Mouse (Mus musculus) kidney, adult 2 months (tissue): ENCODE data around the gene Tenm3. TPM values are rescaled to one million over a fixed set of nuclear protein-coding genes. Genes with fewer than 3 reads are reported as not detected.

Experiments used
- DNase-seq: peaks from one replicate; pipeline ENCODE4 v3.0.0; 2021
- H3K27ac ChIP-seq: fragments of 200-500 bp; 2 replicates; pipeline ENCODE4 v1.5.1; 2012; ENCODE audit warnings: low read depth, low read length, control low read depth, inconsistent platforms; ENCODE audit not compliant: insufficient read depth
- H3K27me3 ChIP-seq: fragments of 200-500 bp; replicated peaks from 2 replicates; pipeline ENCODE4 v1.6.1; 2012; ENCODE audit warnings: mild to moderate bottlenecking, moderate library complexity, low read length, inconsistent platforms; ENCODE audit not compliant: control insufficient read depth, insufficient read depth
- H3K36me3 ChIP-seq: fragments of 200-500 bp; 2 replicates; pipeline ENCODE4 v1.6.1; 2012; ENCODE audit warnings: mild to moderate bottlenecking, moderate library complexity, low read length, inconsistent platforms; ENCODE audit not compliant: control insufficient read depth, insufficient read depth
- H3K4me1 ChIP-seq: fragments of 200-500 bp; 2 replicates; pipeline ENCODE4 v1.6.1; 2011; ENCODE audit warnings: low read length; ENCODE audit not compliant: control insufficient read depth, insufficient read depth
- H3K4me3 ChIP-seq: fragments of 200-500 bp; 2 replicates; pipeline ENCODE4 v1.5.1; 2011; ENCODE audit warnings: mild to moderate bottlenecking, low read depth, low read length, control low read depth; ENCODE audit not compliant: insufficient read depth
- CTCF ChIP-seq: fragments of 200-500 bp; conservative IDR thresholded peaks from 2 replicates; pipeline ENCODE4 v1.5.1; 2011; ENCODE audit warnings: low read depth, mild to moderate bottlenecking, control low read depth, low read length, moderate library complexity, mixed read lengths; ENCODE audit not compliant: insufficient read depth, insufficient read length
- POLR2A ChIP-seq: fragments of 200-500 bp; IDR thresholded peaks from one replicate; pipeline ENCODE4 v1.6.1; 2011; ENCODE audit warnings: low read depth, low read length, control low read depth
- WGBS: fragments of 180-500 bp; shearing (Covaris S2); methylation state at CpG from one replicate; pipeline ENCODE4 v1.1.7; 2018; 5-methylcytosine and 5-hydroxymethylcytosine counted together
- polyA plus RNA-seq: library from polyadenylated mRNA; depleted of rRNA; stranded (reverse); fragments of >200 nt; gene quantifications from 2 replicates; pipeline ENCODE4 v1.2.3, GENCODE M21; 2012

Gene Tenm3
- polyA plus RNA-seq, 1 experiment, result 2.0 TPM

- H3K36me3 ChIP-seq, result no peaks in the 10 kb centered on the region
Measured at GRCm38 (mm10) chr8:48742741-48743140, 101.0 kb downstream of the Tenm3 start.

GRCm38 (mm10) chr8:48740951-48741350 is 102.8 kb downstream of the Tenm3 start:
- no peak for DNase-seq
- Histone ChIP-seq H3K27me3 (no peaks in the 10 kb centered on the region), H3K4me3 (no peak overlapping the region), H3K4me1 (no peaks in the 10 kb centered on the region), H3K27ac (no peak overlapping the region), H3K36me3 (no peaks in the 10 kb centered on the region)
- 62% methylated on average over 11 of the region's 11 CpGs for WGBS
- TF ChIP-seq POLR2A (no peak), CTCF (no peak)

More at GRCm38 (mm10) chr8:48742741-48743140, 101.0 kb downstream of the Tenm3 start:
- no peak overlapping the region for H3K27ac ChIP-seq
- peak; percentile 13 for DNase-seq
- H3K27me3 ChIP-seq, result no peaks in the 10 kb centered on the region
- TF ChIP-seq POLR2A, result no peak
- TF ChIP-seq CTCF, result no peak
- H3K4me1 ChIP-seq, result no peaks in the 10 kb centered on the region
- WGBS, result 84% methylated on average over 6 of the region's 6 CpGs
- no peak overlapping the region for H3K4me3 ChIP-seq

DNA sequence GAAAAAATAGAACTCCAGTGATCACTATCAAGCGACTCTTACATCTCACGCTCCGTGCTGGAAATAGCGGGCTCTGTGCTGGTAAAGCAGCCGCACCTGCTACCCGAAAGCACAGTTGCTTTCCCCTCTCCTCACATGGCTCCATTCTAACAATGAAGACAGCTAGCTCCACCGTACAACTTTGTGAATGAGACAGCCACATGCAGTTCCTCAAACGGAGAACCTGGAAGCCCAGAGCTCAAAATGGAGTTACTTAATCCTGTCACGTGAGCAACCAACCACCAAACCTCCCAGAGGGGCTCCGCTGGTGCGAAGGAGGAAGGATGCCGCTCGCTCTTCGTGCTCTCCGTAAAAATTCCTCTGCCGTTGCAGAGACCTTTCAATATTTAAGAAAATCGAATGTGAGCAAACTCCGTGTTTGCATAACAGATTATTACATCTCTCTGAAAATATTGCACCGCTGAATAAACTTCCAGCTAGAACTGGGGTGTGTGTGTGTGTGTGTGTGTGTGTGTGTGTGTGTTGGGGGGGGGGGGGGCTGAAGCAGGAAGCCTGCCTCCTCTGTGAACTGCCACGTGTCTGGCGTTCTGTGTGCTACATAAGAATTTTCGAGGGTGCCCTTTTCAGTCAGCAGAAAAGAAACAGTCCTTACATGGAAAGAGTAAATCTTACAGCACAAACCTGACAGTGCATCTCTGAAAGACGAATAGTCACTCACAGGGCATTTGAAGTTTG is 103.4 kb downstream of the Tenm3 start:
- H3K27ac ChIP-seq, result no peak overlapping the region
- H3K4me1 ChIP-seq, result no peaks in the 10 kb centered on the region
- 71% methylated on average over 23 of the region's 23 CpGs for WGBS
- no peak for TF ChIP-seq POLR2A
- no peak for TF ChIP-seq CTCF
- no peaks in the 10 kb centered on the region for H3K36me3 ChIP-seq
- H3K27me3 ChIP-seq, result no peaks in the 10 kb centered on the region
- no peak for DNase-seq
- H3K4me3 ChIP-seq, result no peak overlapping the region

DNA sequence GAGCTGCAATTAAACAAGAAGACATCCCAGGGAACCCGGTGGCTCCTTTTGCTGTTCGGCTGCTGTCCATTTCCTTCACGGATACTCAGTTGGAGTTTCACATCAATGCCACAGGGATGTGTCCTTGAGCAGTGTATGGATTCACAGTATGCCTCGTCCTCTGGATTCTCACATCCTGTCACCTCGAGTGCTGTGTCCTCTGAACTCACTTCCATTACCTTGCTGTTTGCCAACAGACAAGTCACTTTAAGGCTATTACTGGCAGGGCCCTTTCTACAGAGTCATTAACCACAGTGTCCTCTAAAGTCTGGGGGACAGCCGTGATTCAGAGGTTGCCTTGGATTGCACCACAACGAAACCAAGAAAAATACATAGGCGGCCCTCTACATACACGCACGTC is 110.0 kb downstream of the Tenm3 start:
- no peak for DNase-seq
- no peak overlapping the region for H3K4me3 ChIP-seq
- TF ChIP-seq CTCF (no peak), POLR2A (no peak)
- WGBS, result 62% methylated on average over 10 of the region's 10 CpGs
- H3K27ac ChIP-seq, result no peak overlapping the region
- no peaks in the 10 kb centered on the region for H3K36me3 ChIP-seq
- H3K27me3 ChIP-seq, result no peaks in the 10 kb centered on the region
- H3K4me1 ChIP-seq, result peaks cover 2% of the 10 kb centered on the region; the same call in 1 of the 2 replicates

- WGBS, result 45% methylated on average over 4 of the region's 4 CpGs
- H3K4me3 ChIP-seq, result no peak overlapping the region
- H3K4me1 ChIP-seq, result peaks cover 2% of the 10 kb centered on the region; the same call in 1 of the 2 replicates
- no peaks in the 10 kb centered on the region for H3K36me3 ChIP-seq
- peak; percentile 24 for DNase-seq
- no peak overlapping the region for H3K27ac ChIP-seq
- no peak for TF ChIP-seq CTCF
- TF ChIP-seq POLR2A, result no peak
- H3K27me3 ChIP-seq, result no peaks in the 10 kb centered on the region
Measured at GRCm38 (mm10) chr8:48733057-48733456, 110.7 kb downstream of the Tenm3 start.

DNA sequence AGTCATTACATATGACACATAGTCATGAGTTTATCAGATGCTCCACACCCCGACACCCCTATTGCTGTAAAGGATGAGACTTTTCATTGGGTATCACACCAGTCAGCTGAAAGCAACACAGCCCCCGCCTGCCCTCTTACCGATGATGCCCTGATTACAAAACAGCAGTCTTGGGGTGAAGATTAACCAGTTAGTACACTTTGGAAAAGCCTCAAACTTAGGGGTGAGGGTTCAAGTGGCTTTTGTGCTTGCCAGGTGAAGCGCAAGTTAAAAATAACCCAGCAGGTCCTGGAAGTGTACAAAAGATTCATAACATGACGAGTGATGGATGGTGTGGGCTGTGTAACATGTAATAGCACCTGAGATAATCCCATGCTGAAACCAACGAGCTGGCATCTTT is 113.0 kb downstream of the Tenm3 start:
- no peak overlapping the region for H3K27ac ChIP-seq
- H3K27me3 ChIP-seq, result no peaks in the 10 kb centered on the region
- 45% methylated on average over 6 of the region's 6 CpGs for WGBS
- no peak for TF ChIP-seq CTCF
- TF ChIP-seq POLR2A, result no peak
- peak; percentile 89 for DNase-seq
- peaks cover 2% of the 10 kb centered on the region; the same call in 1 of the 2 replicates for H3K4me1 ChIP-seq
- no peaks in the 10 kb centered on the region for H3K36me3 ChIP-seq
- H3K4me3 ChIP-seq, result no peak overlapping the region

GRCm38 (mm10) chr8:48728833-48729690 is 114.7 kb downstream of the Tenm3 start:
- no peaks in the 10 kb centered on the region for H3K27me3 ChIP-seq
- H3K36me3 ChIP-seq, result no peaks in the 10 kb centered on the region
- TF ChIP-seq POLR2A, result no peak
- no peak for TF ChIP-seq CTCF
- H3K4me3 ChIP-seq, result no peak overlapping the region
- WGBS, result 71% methylated on average over 21 of the region's 21 CpGs
- H3K27ac ChIP-seq, result no peak overlapping the region
- DNase-seq, result no peak
- peaks cover 2% of the 10 kb centered on the region; the same call in 1 of the 2 replicates for H3K4me1 ChIP-seq
